Mouse (Mus musculus): ENCODE data around the gene Ccl7. TPM values are rescaled to one million over a fixed set of nuclear protein-coding genes. Genes with fewer than 3 reads are reported as not detected.

The Ccl7 gene
- polyA plus RNA-seq, 1 experiment = 1.9 TPM

DNA sequence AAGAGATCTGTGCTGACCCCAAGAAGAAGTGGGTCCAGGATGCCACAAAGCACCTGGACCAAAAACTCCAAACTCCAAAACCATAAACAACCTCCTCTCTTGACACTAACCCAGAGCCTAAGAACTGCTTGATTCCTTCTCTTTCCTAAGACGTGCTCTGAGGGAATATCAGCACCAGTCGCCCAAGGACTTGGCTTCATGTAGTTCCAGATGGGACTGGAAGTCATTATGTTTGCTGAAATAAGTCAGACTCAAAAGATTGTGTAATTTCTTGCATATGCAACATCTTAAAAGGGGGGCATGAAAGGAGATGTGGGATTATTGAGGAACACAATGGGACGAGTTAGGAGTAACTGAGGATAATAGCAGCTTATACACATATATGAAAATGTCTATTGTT is 16.7 kb downstream of the Ccl7 start:
- H3K27ac ChIP-seq (ENCODE audit: insufficient read depth, low read depth, low read length) = no peak overlapping the region
- TF ChIP-seq CTCF (IDR thresholded peaks at IDR 0.05; ENCODE audit: low read depth, low read length) = no peak
- no peak for TF ChIP-seq POLR2A (IDR thresholded peaks at IDR 0.05; ENCODE audit: borderline replicate concordance, low read depth, low read length)
- H3K4me1 ChIP-seq (ENCODE audit: control insufficient read depth, insufficient read depth, low read length) = peaks cover 12% of the 10 kb centered on the region
- H3K4me3 ChIP-seq (ENCODE audit: insufficient read depth, low read length) = no peak overlapping the region

DNA sequence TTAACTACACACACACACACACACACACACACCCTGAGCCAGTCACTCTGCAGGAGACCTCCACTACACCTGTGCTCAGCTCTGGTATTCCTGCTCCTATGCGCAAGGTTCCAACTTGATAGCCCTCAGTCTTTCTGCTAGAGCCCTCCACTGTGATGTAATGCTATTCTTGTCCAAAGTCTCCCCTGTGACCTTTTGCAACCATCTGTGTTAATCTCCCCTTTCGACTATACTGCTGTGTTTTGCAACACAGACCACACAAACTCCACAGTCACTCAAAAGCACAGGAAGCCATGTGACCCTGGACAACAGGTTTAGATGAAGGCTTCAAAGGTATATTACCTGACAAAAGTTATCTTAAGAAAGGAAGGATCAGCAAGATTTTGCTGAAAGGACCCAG is 17.9 kb downstream of the Ccl7 start:
- Histone ChIP-seq H3K27ac (ENCODE audit: insufficient read depth, low read depth, low read length) (no peak overlapping the region), H3K4me3 (ENCODE audit: insufficient read depth, low read length) (no peak overlapping the region), H3K4me1 (ENCODE audit: control insufficient read depth, insufficient read depth, low read length) (peaks cover 12% of the 10 kb centered on the region)
- TF ChIP-seq POLR2A (IDR thresholded peaks at IDR 0.05; ENCODE audit: borderline replicate concordance, low read depth, low read length) (no peak), CTCF (IDR thresholded peaks at IDR 0.05; ENCODE audit: low read depth, low read length) (no peak)

DNA sequence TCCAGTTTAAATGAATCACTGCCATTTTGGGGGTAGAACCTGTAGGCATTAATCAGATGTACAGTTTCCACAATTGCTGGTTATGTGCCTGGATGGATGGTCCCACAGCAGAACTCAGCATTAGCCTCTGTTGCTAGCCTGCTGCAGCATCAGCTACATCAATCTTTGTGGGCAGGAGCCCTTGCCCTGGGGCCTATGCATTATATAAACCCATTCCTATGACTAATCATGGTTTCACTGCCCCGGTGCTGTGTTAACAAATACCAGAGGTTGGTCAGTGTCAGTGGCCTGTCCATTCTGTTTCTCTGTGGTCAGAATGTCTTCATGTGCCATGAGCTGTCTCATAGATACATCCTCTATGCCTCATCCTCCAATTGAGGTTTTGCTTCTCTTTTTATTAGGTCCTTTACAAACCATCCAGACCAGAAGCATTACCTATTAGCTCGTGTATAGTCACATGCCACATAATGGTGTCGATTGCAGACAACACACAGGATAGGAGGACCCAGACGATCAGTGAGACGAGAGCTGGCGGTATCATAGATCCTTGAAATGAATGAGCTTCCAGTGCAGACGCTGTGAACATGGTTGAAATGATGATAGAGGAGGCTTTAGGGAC is 21.6 kb downstream of the Ccl7 start:
- Histone ChIP-seq H3K4me1 (ENCODE audit: control insufficient read depth, insufficient read depth, low read length) (peaks cover 14% of the 10 kb centered on the region), H3K4me3 (ENCODE audit: insufficient read depth, low read length) (no peak overlapping the region), H3K27ac (ENCODE audit: insufficient read depth, low read depth, low read length) (no peak overlapping the region)
- TF ChIP-seq POLR2A (IDR thresholded peaks at IDR 0.05; ENCODE audit: borderline replicate concordance, low read depth, low read length) = no peak
- TF ChIP-seq CTCF (IDR thresholded peaks at IDR 0.05; ENCODE audit: low read depth, low read length) = no peak

DNA sequence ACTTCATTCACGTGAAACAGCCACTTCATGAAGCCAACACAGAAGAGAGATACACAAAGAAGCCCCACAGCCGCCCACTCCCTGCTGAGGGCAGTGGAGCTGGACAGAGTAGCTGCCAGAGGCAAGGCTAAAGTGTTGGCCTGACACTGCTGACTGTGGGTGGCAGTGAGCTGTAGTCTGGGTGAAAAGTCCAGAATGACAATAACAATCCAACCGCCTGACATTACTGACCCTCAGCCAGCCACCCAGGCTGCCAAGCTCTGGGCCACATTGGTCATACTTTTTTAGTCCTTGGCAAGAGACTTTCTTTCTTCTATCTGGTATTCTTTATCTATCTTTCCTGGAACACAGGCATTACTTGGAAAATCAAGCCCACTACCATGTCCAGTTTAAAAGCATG is 25.6 kb downstream of the Ccl7 start:
- TF ChIP-seq POLR2A (IDR thresholded peaks at IDR 0.05; ENCODE audit: borderline replicate concordance, low read depth, low read length) = no peak
- TF ChIP-seq CTCF (IDR thresholded peaks at IDR 0.05; ENCODE audit: low read depth, low read length) = no peak
- peaks cover 27% of the 10 kb centered on the region for H3K4me1 ChIP-seq (ENCODE audit: control insufficient read depth, insufficient read depth, low read length)

DNA sequence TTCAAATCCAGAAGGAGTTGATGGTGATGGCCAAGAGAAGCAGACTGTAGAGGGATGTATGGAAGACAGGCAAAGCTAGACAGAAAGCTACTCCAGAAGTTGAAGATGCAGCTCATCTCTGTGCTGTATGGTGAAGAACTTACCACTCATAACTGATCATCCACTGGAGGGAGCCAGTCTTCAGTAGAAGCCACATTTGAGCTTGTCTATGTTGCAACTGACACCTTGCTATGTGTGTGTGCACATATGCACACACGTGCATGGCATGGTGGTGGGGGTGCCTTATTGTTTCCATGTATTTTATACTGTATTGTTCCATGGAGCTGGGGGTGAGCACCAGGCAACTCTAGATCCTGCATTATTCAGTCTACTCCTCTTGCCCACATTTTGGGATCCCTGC is 26.9 kb downstream of the Ccl7 start:
- Histone ChIP-seq H3K4me1 (ENCODE audit: control insufficient read depth, insufficient read depth, low read length) (peaks cover 23% of the 10 kb centered on the region), H3K4me3 (ENCODE audit: insufficient read depth, low read length) (no peak overlapping the region), H3K27ac (ENCODE audit: insufficient read depth, low read depth, low read length) (no peak overlapping the region)
- TF ChIP-seq POLR2A (IDR thresholded peaks at IDR 0.05; ENCODE audit: borderline replicate concordance, low read depth, low read length) (no peak), CTCF (IDR thresholded peaks at IDR 0.05; ENCODE audit: low read depth, low read length) (no peak; the same call in 1 of the 2 replicates)

More for the DNA sequence above, 25.6 kb downstream of the Ccl7 start:
- Histone ChIP-seq H3K4me3 (ENCODE audit: insufficient read depth, low read length) (no peak overlapping the region), H3K27ac (ENCODE audit: insufficient read depth, low read depth, low read length) (no peak overlapping the region)

DNA sequence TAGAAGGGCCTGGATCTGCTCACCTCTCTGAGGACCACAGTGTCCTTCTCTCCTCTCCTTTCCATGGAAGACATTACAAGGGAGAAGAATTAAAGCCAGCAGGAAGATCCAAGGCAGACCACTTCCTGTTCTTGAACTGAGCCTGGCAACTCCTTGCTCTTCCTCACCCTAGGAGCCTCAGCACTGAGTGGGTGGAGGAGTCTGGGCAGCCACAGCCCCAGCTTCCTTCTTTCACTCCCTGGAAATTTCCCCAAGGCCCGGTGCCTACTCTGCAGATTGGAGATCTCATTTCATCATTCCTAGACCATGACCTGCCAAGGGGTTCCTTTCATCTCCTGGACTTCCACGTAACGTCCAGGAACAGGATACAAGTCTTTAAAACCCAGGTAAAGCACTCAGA is 27.5 kb downstream of the Ccl7 start:
- H3K4me3 ChIP-seq (ENCODE audit: insufficient read depth, low read length) = no peak overlapping the region
- no peak for TF ChIP-seq CTCF (IDR thresholded peaks at IDR 0.05; ENCODE audit: low read depth, low read length)
- no peak for TF ChIP-seq POLR2A (IDR thresholded peaks at IDR 0.05; ENCODE audit: borderline replicate concordance, low read depth, low read length)
- H3K27ac ChIP-seq (ENCODE audit: insufficient read depth, low read depth, low read length) = peak overlapping the region; percentile 40
- peaks cover 28% of the 10 kb centered on the region for H3K4me1 ChIP-seq (ENCODE audit: control insufficient read depth, insufficient read depth, low read length)

DNA sequence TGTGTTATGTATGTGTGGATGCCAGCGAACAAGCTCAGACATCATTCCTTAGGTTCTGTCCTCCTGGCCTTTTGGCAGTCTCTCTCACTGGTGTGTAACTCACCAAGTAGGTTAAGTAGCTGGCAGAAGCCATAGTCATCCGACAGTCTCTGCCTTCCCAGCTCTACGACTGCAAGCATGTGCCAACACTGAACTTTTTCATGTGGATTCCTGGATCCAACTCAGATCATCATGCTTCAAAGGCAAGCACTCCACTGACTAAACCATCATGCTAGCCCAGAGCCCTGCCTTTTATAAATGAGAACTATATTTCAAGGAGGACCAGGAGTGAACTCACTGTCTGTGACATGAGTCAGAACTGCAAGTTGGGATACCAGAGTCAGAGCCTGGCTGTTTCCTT is 28.2 kb downstream of the Ccl7 start:
- Histone ChIP-seq H3K4me1 (ENCODE audit: control insufficient read depth, insufficient read depth, low read length) (peaks cover 31% of the 10 kb centered on the region), H3K4me3 (ENCODE audit: insufficient read depth, low read length) (no peak overlapping the region), H3K27ac (ENCODE audit: insufficient read depth, low read depth, low read length) (no peak overlapping the region)
- TF ChIP-seq CTCF (IDR thresholded peaks at IDR 0.05; ENCODE audit: low read depth, low read length) (no peak), POLR2A (IDR thresholded peaks at IDR 0.05; ENCODE audit: borderline replicate concordance, low read depth, low read length) (no peak)

DNA sequence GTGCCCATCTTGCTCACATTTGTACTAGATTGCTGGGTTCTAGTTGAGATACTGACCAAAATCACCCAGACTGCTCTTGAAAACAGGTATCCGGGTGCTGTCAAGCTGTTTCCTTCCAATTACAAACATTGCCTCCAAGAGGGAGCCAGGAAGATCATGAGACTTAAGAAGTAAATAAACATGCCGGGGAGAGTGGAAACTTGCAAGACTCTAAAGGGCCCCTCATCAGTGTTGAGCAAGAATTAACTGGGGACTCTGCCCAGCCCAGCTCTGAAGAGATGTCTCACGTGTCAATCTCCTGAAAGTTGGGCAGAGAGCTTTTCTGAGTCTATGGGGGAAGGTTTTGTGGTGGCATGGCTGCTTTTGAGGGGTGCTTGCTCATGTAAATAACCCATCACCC is 31.5 kb downstream of the Ccl7 start:
- Histone ChIP-seq H3K27ac (ENCODE audit: insufficient read depth, low read depth, low read length) (no peak overlapping the region), H3K4me3 (ENCODE audit: insufficient read depth, low read length) (no peak overlapping the region), H3K4me1 (ENCODE audit: control insufficient read depth, insufficient read depth, low read length) (peaks cover 39% of the 10 kb centered on the region)
- TF ChIP-seq POLR2A (IDR thresholded peaks at IDR 0.05; ENCODE audit: borderline replicate concordance, low read depth, low read length) (no peak), CTCF (IDR thresholded peaks at IDR 0.05; ENCODE audit: low read depth, low read length) (no peak)

DNA sequence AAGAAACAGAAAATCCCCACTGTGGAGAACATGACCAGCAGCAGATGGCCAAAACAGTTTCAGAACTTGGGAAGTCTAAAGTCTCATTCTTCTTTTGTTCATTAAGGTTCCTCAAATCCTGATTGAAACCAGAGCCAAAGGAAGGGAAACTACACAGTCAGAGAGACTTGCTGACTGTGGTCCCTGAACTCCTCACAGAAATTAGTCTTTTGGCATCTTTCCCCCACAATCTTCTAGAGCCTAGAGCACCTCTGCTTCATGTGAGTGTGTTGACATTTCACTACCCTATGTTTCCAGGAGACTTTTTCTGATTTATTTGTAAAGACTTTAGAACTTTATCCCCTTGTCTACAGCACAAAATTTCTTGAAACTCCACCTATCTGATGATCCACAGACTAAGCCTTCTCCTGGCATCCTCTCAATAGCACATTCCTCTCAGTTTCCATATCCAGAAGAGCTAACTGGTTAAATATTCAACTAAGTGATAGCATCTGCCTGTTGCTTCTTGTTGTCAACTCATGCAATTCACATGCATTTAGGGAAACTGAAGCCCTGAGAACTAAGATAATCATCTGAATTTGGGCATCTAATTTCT is 32.7 kb downstream of the Ccl7 start:
- Histone ChIP-seq H3K27ac (ENCODE audit: insufficient read depth, low read depth, low read length) (no peak overlapping the region), H3K4me1 (ENCODE audit: control insufficient read depth, insufficient read depth, low read length) (peaks cover 29% of the 10 kb centered on the region), H3K4me3 (ENCODE audit: insufficient read depth, low read length) (no peak overlapping the region)
- no peak for TF ChIP-seq CTCF (IDR thresholded peaks at IDR 0.05; ENCODE audit: low read depth, low read length)
- TF ChIP-seq POLR2A (IDR thresholded peaks at IDR 0.05; ENCODE audit: borderline replicate concordance, low read depth, low read length) = no peak

DNA sequence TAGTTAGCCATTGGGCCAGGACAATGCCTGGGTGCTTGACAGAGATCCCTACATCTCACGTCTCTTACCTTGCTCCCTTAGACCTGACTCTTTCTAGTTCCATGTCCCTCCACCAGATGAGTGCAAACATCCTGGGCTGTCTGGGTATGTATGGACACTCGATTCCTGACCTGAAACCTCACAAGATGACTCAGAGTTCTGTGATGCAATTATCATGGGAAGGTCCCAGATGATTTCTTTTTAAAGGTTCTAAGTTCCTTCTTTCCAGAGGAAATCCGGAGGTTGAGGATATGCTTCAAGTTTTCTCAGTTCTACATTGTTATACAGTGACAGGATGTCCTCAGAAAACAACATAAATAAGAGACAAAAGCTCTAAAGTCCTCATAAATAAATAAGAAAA is 35.4 kb downstream of the Ccl7 start:
- no peak for TF ChIP-seq POLR2A (IDR thresholded peaks at IDR 0.05; ENCODE audit: borderline replicate concordance, low read depth, low read length)
- no peak overlapping the region for H3K27ac ChIP-seq (ENCODE audit: insufficient read depth, low read depth, low read length)
- no peak overlapping the region for H3K4me3 ChIP-seq (ENCODE audit: insufficient read depth, low read length)
- H3K4me1 ChIP-seq (ENCODE audit: control insufficient read depth, insufficient read depth, low read length) = peaks cover 20% of the 10 kb centered on the region
